Mouse (Mus musculus) limb, embryonic 12.5 days (tissue): Measurements from ENCODE around the gene Emg1. TPM values are rescaled to one million over a fixed set of nuclear protein-coding genes. Genes with fewer than 3 reads are reported as not detected.

ENCODE experiments used
- ATAC-seq: fragments of 200-750 bp; cut with Nextera tagmentation; 2 replicates; pipeline ENCODE4 v1.8.0; 2017; ENCODE audit warnings: low read depth, moderate TSS enrichment; ENCODE audit not compliant: insufficient number of reproducible peaks, insufficient read depth, low FRiP score, low TSS enrichment
- H3K27ac ChIP-seq: fragments of 300-500 bp; sonication (generic); 2 replicates; pipeline ENCODE4 v1.5.1; 2016; ENCODE audit warnings: mild to moderate bottlenecking, moderate library complexity
- H3K27me3 ChIP-seq: fragments of 300-500 bp; sonication (generic); 2 replicates; pipeline ENCODE4 v1.6.1; 2016; ENCODE audit warnings: mild to moderate bottlenecking, moderate library complexity
- H3K36me3 ChIP-seq: fragments of 300-500 bp; sonication (generic); 2 replicates; pipeline ENCODE4 v1.6.1; 2016; ENCODE audit warnings: mild to moderate bottlenecking, moderate library complexity
- H3K4me1 ChIP-seq: fragments of 300-500 bp; sonication (generic); replicated peaks from 2 replicates; pipeline ENCODE4 v1.6.1; 2016
- H3K4me2 ChIP-seq: fragments of 300-500 bp; sonication (generic); 2 replicates; pipeline ENCODE4 v1.6.1; 2016; ENCODE audit warnings: mild to moderate bottlenecking, moderate library complexity
- H3K4me3 ChIP-seq: fragments of 300-500 bp; sonication (generic); replicated peaks from 2 replicates; pipeline ENCODE4 v1.5.1; 2016; ENCODE audit warnings: mild to moderate bottlenecking
- H3K9ac ChIP-seq: fragments of 300-500 bp; sonication (generic); replicated peaks from 2 replicates; pipeline ENCODE4 v1.6.1; 2016; ENCODE audit warnings: mild to moderate bottlenecking, moderate library complexity
- H3K9me3 ChIP-seq: fragments of 300-500 bp; sonication (generic); 2 replicates; pipeline ENCODE4 v1.6.1; 2016; ENCODE audit warnings: mild to moderate bottlenecking, moderate library complexity
- WGBS: fragments of 180-500 bp; shearing (Covaris S2); methylation state at CpG from one replicate; pipeline ENCODE4 v1.1.7; 2016; 5-methylcytosine and 5-hydroxymethylcytosine counted together
- polyA plus RNA-seq: library from polyadenylated mRNA; unstranded; fragments of >200 nt; fragmentation: Nextera tagmentation; extraction: Ambion mirVana; gene quantifications from 2 replicates; pipeline ENCODE4 v1.2.1, GENCODE M21; 2016

Gene Emg1
- polyA plus RNA-seq: 199 and 219 TPM in 2 replicates

- ATAC-seq: peak; percentile 96
- under 1% methylated on average over 76 of the region's 76 CpGs for WGBS
- H3K9ac ChIP-seq: peak within 1 kb of the TSS; percentile 92
- H3K36me3 ChIP-seq: peaks cover 61% of the 10 kb centered on the region
- H3K4me1 ChIP-seq: peaks cover 32% of the 10 kb centered on the region
- H3K9me3 ChIP-seq: no peaks in the 10 kb centered on the region
- peak within 1 kb of the TSS; percentile 96 for H3K4me2 ChIP-seq
- H3K27ac ChIP-seq: peak within 1 kb of the TSS; percentile 90
- H3K27me3 ChIP-seq: no peaks in the 10 kb centered on the region
- peak within 1 kb of the TSS; percentile 95 for H3K4me3 ChIP-seq
Measured at GRCm38 (mm10) chr6:124711824-124712782, at the start of gene Emg1, which contains the start of gene Phb2. Gene Emg1 (minus strand): TSS chr6:124712178. Gene Phb2 (plus strand): TSS chr6:124712336.

DNA sequence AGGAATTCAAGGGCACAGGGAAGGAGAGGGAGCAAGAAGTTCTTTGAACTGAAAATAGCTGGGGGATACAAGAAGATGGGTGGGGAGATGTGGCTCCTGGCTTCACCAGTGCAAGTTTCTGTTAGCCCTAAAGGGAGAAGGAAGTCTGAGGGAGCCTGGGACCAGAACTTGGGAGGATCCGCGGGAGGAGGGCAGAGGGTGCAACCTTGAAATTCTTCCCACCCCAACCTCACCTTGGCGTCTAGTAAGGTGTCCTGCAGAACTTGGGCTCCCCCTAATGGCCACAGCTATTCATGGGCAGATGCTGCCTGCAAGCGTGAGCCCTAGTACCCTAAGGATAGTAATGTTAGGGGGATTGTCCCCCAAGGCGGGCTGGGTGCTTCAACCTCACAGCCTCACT, 47.3 kb upstream of the Emg1 start:
- Histone ChIP-seq H3K36me3 (0 out of 2 replicates have a peak, but pooled peaks cover 3% of the 10 kb centered on the region), H3K9ac (peak overlapping the region; percentile 44; the same call in 1 of the 2 replicates), H3K4me1 (peaks cover 40% of the 10 kb centered on the region), H3K4me3 (peak overlapping the region; percentile 89), H3K27ac (peak overlapping the region; percentile 99), H3K27me3 (peaks cover 30% of the 10 kb centered on the region), H3K9me3 (no peaks in the 10 kb centered on the region), H3K4me2 (peak overlapping the region; percentile 87)
- no peak for ATAC-seq
- 5% methylated on average over 5 of the region's 5 CpGs for WGBS

DNA sequence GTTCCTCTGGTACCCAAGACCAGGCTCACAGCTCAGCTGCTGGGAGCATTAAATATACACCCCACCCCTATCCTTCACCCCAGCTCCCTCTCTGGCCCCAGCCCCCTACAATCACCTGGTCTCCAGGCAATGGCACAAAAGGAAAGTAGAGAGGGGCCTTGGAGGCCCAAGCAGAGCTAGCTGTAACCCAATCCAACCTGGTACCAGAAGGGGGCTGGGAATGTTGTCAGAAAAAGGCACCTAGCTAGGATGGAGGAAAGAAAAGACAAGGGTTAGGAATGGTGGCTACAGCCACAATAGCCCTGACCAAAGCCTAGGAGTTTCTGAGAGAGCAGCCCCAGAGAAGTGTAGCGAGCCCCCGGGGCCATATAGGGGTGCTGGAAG, 46.9 kb upstream of the Emg1 start:
- H3K9ac ChIP-seq: peak overlapping the region; percentile 44
- peaks cover 26% of the 10 kb centered on the region for H3K27me3 ChIP-seq
- H3K27ac ChIP-seq: peak overlapping the region; percentile 99
- no peak for ATAC-seq
- peak overlapping the region; percentile 89 for H3K4me3 ChIP-seq
- peak overlapping the region; percentile 87 for H3K4me2 ChIP-seq
- 57% methylated on average over 2 of the region's 2 CpGs for WGBS
- H3K4me1 ChIP-seq: peaks cover 44% of the 10 kb centered on the region
- 0 out of 2 replicates have a peak, but pooled peaks cover 8% of the 10 kb centered on the region for H3K36me3 ChIP-seq
- H3K9me3 ChIP-seq: no peaks in the 10 kb centered on the region

DNA sequence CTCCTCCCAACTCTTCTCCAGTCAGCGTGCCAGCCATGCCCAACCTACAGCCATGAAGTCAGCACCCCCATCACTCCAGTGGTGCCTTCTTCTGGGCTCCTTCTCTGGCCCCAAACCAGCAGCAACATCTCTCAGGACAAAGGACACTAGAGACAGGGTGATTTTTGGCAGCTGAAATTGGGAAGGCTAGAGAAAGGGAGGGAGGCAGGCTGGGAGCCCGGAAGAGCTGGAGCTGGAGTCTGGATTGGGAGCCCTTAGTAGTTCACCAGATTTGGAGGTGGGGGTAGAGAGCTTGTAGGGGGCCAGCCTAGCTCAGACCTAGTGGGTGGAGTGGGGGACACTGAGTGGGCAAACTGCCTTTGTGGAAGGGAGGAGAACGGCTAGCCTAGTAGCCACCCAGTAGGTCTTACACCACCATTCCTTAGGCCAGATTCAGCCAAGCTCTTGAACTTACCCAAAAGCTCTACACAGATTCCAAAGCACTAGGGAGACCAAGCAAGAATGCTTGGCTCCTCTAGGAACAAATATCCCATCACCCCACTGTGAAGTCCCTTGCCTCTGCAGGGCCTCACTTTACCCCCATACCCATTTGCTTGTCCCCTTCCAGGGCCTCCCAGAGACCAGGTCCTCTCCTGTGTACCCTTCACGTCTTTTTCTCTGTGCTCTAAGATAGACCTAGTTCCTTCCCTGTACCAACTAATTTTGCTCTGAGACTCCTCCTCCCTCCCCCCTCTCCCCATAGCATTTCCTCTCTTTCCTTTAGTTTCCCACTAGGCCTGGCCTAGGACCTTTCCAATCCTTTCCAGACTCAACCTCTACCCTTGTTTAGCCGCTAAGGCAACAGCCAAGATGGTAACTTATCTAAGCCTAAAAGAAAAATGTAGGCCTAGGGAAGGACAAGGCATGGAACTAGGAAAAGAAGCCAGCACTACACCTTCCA, 46.2 kb upstream of the Emg1 start:
- Histone ChIP-seq H3K27ac (peak overlapping the region; percentile 99), H3K27me3 (peaks cover 24% of the 10 kb centered on the region), H3K36me3 (peaks cover 9% of the 10 kb centered on the region; the same call in 1 of the 2 replicates), H3K9me3 (no peaks in the 10 kb centered on the region), H3K9ac (peak overlapping the region; percentile 96), H3K4me1 (peaks cover 50% of the 10 kb centered on the region), H3K4me3 (peak overlapping the region; percentile 89), H3K4me2 (peak overlapping the region; percentile 87)
- no peak for ATAC-seq
- 39% methylated on average over 5 of the region's 5 CpGs for WGBS

DNA sequence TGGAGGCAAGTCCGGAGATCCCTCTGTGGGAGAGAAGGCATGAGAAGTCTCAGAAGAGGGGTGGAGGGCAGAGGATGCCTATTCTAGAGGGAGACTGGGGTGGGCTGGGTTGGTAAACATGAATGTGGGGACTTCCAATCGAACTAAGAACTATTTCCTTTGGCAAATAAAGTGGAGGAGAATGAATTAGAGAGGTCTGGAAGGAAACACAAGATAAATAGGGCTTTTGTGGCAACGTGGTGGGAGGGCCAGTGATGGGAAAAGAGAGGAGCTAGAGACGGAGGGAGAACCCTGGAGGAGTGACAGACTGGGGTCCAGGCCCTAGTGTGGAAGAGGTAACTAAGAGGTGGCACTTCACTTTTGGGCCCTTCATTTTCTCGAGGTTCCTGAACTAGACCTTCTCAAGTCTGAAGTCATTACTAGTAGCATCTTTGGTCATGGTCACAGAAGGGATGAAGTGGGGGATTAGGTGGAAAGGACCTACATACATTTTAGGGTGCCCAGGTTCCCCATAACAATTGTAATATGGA, 45.4 kb upstream of the Emg1 start:
- ATAC-seq: no peak
- WGBS: 9% methylated on average over 5 of the region's 5 CpGs
- H3K4me1 ChIP-seq: peaks cover 50% of the 10 kb centered on the region
- H3K9ac ChIP-seq: peak overlapping the region; percentile 96
- H3K27ac ChIP-seq: peak overlapping the region; percentile 99
- peaks cover 9% of the 10 kb centered on the region; the same call in 1 of the 2 replicates for H3K36me3 ChIP-seq
- peak overlapping the region; percentile 87 for H3K4me2 ChIP-seq
- no peaks in the 10 kb centered on the region for H3K9me3 ChIP-seq
- H3K27me3 ChIP-seq: peaks cover 17% of the 10 kb centered on the region
- H3K4me3 ChIP-seq: peak overlapping the region; percentile 89

GRCm38 (mm10) chr6:124756652-124757350, 44.8 kb upstream of the Emg1 start:
- under 1% methylated on average over 53 of the region's 54 CpGs for WGBS
- H3K4me2 ChIP-seq: peak overlapping the region; percentile 87
- H3K9me3 ChIP-seq: no peaks in the 10 kb centered on the region
- peaks cover 12% of the 10 kb centered on the region for H3K27me3 ChIP-seq
- peak overlapping the region; percentile 99 for H3K27ac ChIP-seq
- peaks cover 50% of the 10 kb centered on the region for H3K4me1 ChIP-seq
- peak; percentile 75 for ATAC-seq
- H3K36me3 ChIP-seq: peaks cover 9% of the 10 kb centered on the region; the same call in 1 of the 2 replicates
- H3K9ac ChIP-seq: peak overlapping the region; percentile 96
- peak overlapping the region; percentile 89 for H3K4me3 ChIP-seq

- 1% methylated on average over 72 of the region's 100 CpGs for WGBS
Measured at GRCm38 (mm10) chr6:124755831-124756595, 44.0 kb upstream of the Emg1 start, which contains the start of the genes Gm45234 and Atn1. Gene Gm45234 (minus strand): TSS chr6:124756021. Gene Atn1 (minus strand): TSS chr6:124756524.

DNA sequence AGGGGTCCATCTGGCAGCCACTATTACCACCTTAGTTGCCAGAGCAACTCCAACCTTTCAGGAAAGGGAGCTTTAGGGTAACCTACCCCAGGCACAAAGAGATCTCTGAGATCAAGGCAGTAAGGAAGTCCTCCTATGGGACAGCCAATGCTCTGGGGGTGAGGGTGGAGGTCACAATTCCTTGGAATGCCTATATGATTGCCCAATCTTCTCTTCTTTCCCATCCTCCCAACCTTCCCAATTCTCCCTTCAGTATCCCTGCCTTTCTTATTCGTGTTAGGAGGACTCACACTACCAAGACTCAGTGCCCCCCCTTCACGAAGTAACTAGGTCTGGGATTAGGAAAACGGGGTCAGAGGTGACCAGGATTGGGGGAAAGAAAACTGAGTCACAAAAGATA, 43.3 kb upstream of the Emg1 start:
- ATAC-seq: no peak
- H3K27ac ChIP-seq: peak overlapping the region; percentile 99
- H3K9ac ChIP-seq: peak overlapping the region; percentile 96
- peaks cover 9% of the 10 kb centered on the region; the same call in 1 of the 2 replicates for H3K36me3 ChIP-seq
- peak overlapping the region; percentile 87 for H3K4me2 ChIP-seq
- H3K4me3 ChIP-seq: peak overlapping the region; percentile 89
- H3K4me1 ChIP-seq: peaks cover 50% of the 10 kb centered on the region
- peaks cover 5% of the 10 kb centered on the region for H3K27me3 ChIP-seq
- no peaks in the 10 kb centered on the region for H3K9me3 ChIP-seq
- WGBS: 0% methylated on average over 3 of the region's 3 CpGs

More at GRCm38 (mm10) chr6:124755831-124756595, 44.0 kb upstream of the Emg1 start, which contains the start of the genes Gm45234 and Atn1:
- peak; percentile 67; the same call in 1 of the 2 replicates for ATAC-seq
- H3K36me3 ChIP-seq: peaks cover 9% of the 10 kb centered on the region; the same call in 1 of the 2 replicates
- H3K9me3 ChIP-seq: no peaks in the 10 kb centered on the region
- peak within 1 kb of the TSS; percentile 87 for H3K4me2 ChIP-seq
- H3K9ac ChIP-seq: peak within 1 kb of the TSS; percentile 96
- peaks cover 7% of the 10 kb centered on the region for H3K27me3 ChIP-seq
- H3K27ac ChIP-seq: peak within 1 kb of the TSS; percentile 99
- H3K4me1 ChIP-seq: peaks cover 50% of the 10 kb centered on the region
- peak within 1 kb of the TSS; percentile 89 for H3K4me3 ChIP-seq

GRCm38 (mm10) chr6:124753861-124754260, 41.9 kb upstream of the Emg1 start:
- Histone ChIP-seq H3K4me2 (peak overlapping the region; percentile 87), H3K27me3 (no peaks in the 10 kb centered on the region), H3K9ac (no peak overlapping the region), H3K36me3 (peaks cover 20% of the 10 kb centered on the region), H3K4me1 (peaks cover 42% of the 10 kb centered on the region), H3K27ac (no peak overlapping the region), H3K9me3 (no peaks in the 10 kb centered on the region), H3K4me3 (no peak overlapping the region)
- WGBS: 84% methylated on average over 2 of the region's 2 CpGs
- no peak for ATAC-seq
